In genomic region chr9:72531291-72531995, GRCm38 (mm10) we compare ENCODE assay signal across 8 mouse cellular contexts. TPM values are rescaled to one million over a fixed set of nuclear protein-coding genes. Genes with fewer than 3 reads are reported as not detected.
DNase-seq lines count a peak whose midpoint lies in the region; ATAC-seq and TF ChIP-seq lines count a peak whose summit lies in the region.

No protein-coding gene starts in this region.

- under 1% methylated on average over 18 of the region's 35 CpGs for WGBS in embryonic facial prominence, embryonic 14.5 days
- WGBS in heart, adult 2 months = 4% methylated on average over 35 of the region's 35 CpGs
- 2% methylated on average over 35 of the region's 35 CpGs for WGBS in kidney, adult 2 months
- 2% methylated on average over 35 of the region's 35 CpGs for WGBS in limb, embryonic 12.5 days
- WGBS in midbrain, embryonic 14.5 days = 1% methylated on average over 35 of the region's 35 CpGs

- peak overlapping the region; percentile 98 for H3K9ac ChIP-seq in embryonic facial prominence, embryonic 14.5 days (ENCODE audit: low read depth, low read length)
- H3K9ac ChIP-seq in heart, adult 2 months (ENCODE audit: low read depth, low read length) = peak overlapping the region; percentile 36
- peak overlapping the region; percentile 93 for H3K9ac ChIP-seq in limb, embryonic 12.5 days (replicated peaks)
- peak overlapping the region; percentile 98 for H3K9ac ChIP-seq in midbrain, embryonic 14.5 days (replicated peaks; ENCODE audit: low read length)

- peaks cover 15% of the 10 kb centered on the region for H3K4me1 ChIP-seq in embryonic facial prominence, embryonic 14.5 days (ENCODE audit: control insufficient read depth, insufficient read depth, low read length)
- H3K4me1 ChIP-seq in heart, adult 2 months (ENCODE audit: control insufficient read depth, insufficient read depth, low read length) = peaks cover 1% of the 10 kb centered on the region
- H3K4me1 ChIP-seq in kidney, adult 2 months (ENCODE audit: control insufficient read depth, insufficient read depth, low read length) = peaks cover 7% of the 10 kb centered on the region; the same call in 1 of the 2 replicates
- peaks cover 14% of the 10 kb centered on the region for H3K4me1 ChIP-seq in limb, embryonic 12.5 days (replicated peaks)
- peaks cover 9% of the 10 kb centered on the region for H3K4me1 ChIP-seq in midbrain, embryonic 14.5 days (ENCODE audit: control insufficient read depth, insufficient read depth, low read length)

- H3K4me2 ChIP-seq in embryonic facial prominence, embryonic 14.5 days (ENCODE audit: low read depth, low read length) = peak overlapping the region; percentile 76
- peak overlapping the region; percentile 79 for H3K4me2 ChIP-seq in limb, embryonic 12.5 days
- H3K4me2 ChIP-seq in midbrain, embryonic 14.5 days (ENCODE audit: low read length) = peak overlapping the region; percentile 68

- peak; percentile 91 for ATAC-seq in embryonic facial prominence, embryonic 14.5 days (ENCODE audit: low read depth)
- peak; percentile 85 for ATAC-seq in limb, embryonic 12.5 days (ENCODE audit: insufficient number of reproducible peaks, insufficient read depth, low FRiP score, low TSS enrichment, low read depth)
- peak; percentile 89 for ATAC-seq in midbrain, embryonic 14.5 days (ENCODE audit: low FRiP score, low TSS enrichment)

- H3K4me3 ChIP-seq in embryonic facial prominence, embryonic 14.5 days (ENCODE audit: low read depth, low read length) = peak overlapping the region; percentile 92
- H3K4me3 ChIP-seq in heart, adult 2 months = peak overlapping the region; percentile 71
- H3K4me3 ChIP-seq in kidney, adult 2 months (ENCODE audit: insufficient read depth, low read depth, low read length) = peak overlapping the region; percentile 75
- peak overlapping the region; percentile 88 for H3K4me3 ChIP-seq in limb, embryonic 12.5 days (replicated peaks)
- peak overlapping the region; percentile 91 for H3K4me3 ChIP-seq in midbrain, embryonic 14.5 days (replicated peaks; ENCODE audit: low read depth, low read length)

- TF ChIP-seq POLR2A in heart, adult 2 months (IDR thresholded peaks at IDR 0.05; ENCODE audit: insufficient read depth, low read depth, low read length) = peak; percentile 61; the same call in 1 of the 2 replicates
- no peak for TF ChIP-seq POLR2A in kidney, adult 2 months (IDR thresholded peaks at IDR 0.05; ENCODE audit: low read depth, low read length)

- H3K9me3 ChIP-seq in embryonic facial prominence, embryonic 14.5 days (ENCODE audit: control insufficient read depth, low read length) = no peaks in the 10 kb centered on the region
- no peaks in the 10 kb centered on the region for H3K9me3 ChIP-seq in limb, embryonic 12.5 days
- no peaks in the 10 kb centered on the region for H3K9me3 ChIP-seq in midbrain, embryonic 14.5 days (ENCODE audit: control insufficient read depth, low read length)

- peaks cover 3% of the 10 kb centered on the region; the same call in 1 of the 2 replicates for H3K79me2 ChIP-seq in heart, adult 2 months (replicated peaks; ENCODE audit: control insufficient read depth, insufficient read depth, low read length)

- DNase-seq in 416B (ENCODE audit: low read depth) = peak; percentile 95
- peak; percentile 58 to 68 for DNase-seq in adrenal gland, postnatal 4 days (ENCODE audit: low spot score in 2 of 2)
- peak; percentile 95 for DNase-seq in embryonic facial prominence, embryonic 14.5 days (ENCODE audit: low spot score)
- peak; percentile 75 to 81 for DNase-seq in heart, adult 2 months
- peak; percentile 86 for DNase-seq in kidney, adult 2 months
- DNase-seq in midbrain, embryonic 14.5 days = peak; percentile 94
- peak; percentile 60 for DNase-seq in spleen, adult 12 weeks (ENCODE audit: low spot score)

- H3K27ac ChIP-seq in embryonic facial prominence, embryonic 14.5 days (replicated peaks; ENCODE audit: low read depth, low read length) = peak overlapping the region; percentile 99
- peak overlapping the region; percentile 78 for H3K27ac ChIP-seq in heart, adult 2 months
- peak overlapping the region; percentile 75 for H3K27ac ChIP-seq in kidney, adult 2 months (ENCODE audit: insufficient read depth, low read depth, low read length)
- H3K27ac ChIP-seq in limb, embryonic 12.5 days = peak overlapping the region; percentile 99
- peak overlapping the region; percentile 100 for H3K27ac ChIP-seq in midbrain, embryonic 14.5 days (replicated peaks; ENCODE audit: low read depth, low read length)

- no peak; the same call in 1 of the 2 replicates for TF ChIP-seq CTCF in heart, adult 2 months (IDR thresholded peaks at IDR 0.05)
- TF ChIP-seq CTCF in kidney, adult 2 months (conservative IDR thresholded peaks at IDR 0.05; ENCODE audit: insufficient read depth, insufficient read length, low read depth, low read length) = 0 out of 2 replicates have a peak, but pooled peaks have one; percentile 11

- H3K36me3 ChIP-seq in embryonic facial prominence, embryonic 14.5 days (ENCODE audit: control insufficient read depth, insufficient read depth, low read length) = no peaks in the 10 kb centered on the region
- H3K36me3 ChIP-seq in heart, adult 2 months (ENCODE audit: control insufficient read depth, insufficient read depth, low read length) = no peaks in the 10 kb centered on the region; the same call in 1 of the 2 replicates
- no peaks in the 10 kb centered on the region for H3K36me3 ChIP-seq in kidney, adult 2 months (ENCODE audit: control insufficient read depth, insufficient read depth, low read length)
- H3K36me3 ChIP-seq in limb, embryonic 12.5 days = no peaks in the 10 kb centered on the region
- no peaks in the 10 kb centered on the region for H3K36me3 ChIP-seq in midbrain, embryonic 14.5 days (ENCODE audit: control insufficient read depth, insufficient read depth, low read length)

- intact Hi-C loops in heart, adult 2 months (cut with DNase I) = loop anchor here (5.0 kb wide), 3 partner anchors 61 to 254 kb away; no protein-coding TSS in a partner anchor

- no peak for TF ChIP-seq EP300 in heart, adult 2 months (IDR thresholded peaks at IDR 0.05; ENCODE audit: insufficient read depth, low read depth, low read length)

- no peaks in the 10 kb centered on the region for H3K27me3 ChIP-seq in embryonic facial prominence, embryonic 14.5 days (replicated peaks; ENCODE audit: control insufficient read depth, insufficient read depth, low read length)
- H3K27me3 ChIP-seq in heart, adult 2 months (ENCODE audit: control insufficient read depth, insufficient read depth, low read length) = no peaks in the 10 kb centered on the region
- no peaks in the 10 kb centered on the region for H3K27me3 ChIP-seq in kidney, adult 2 months (replicated peaks; ENCODE audit: control insufficient read depth, insufficient read depth, low read length)
- no peaks in the 10 kb centered on the region for H3K27me3 ChIP-seq in limb, embryonic 12.5 days
- no peaks in the 10 kb centered on the region for H3K27me3 ChIP-seq in midbrain, embryonic 14.5 days (ENCODE audit: control insufficient read depth, insufficient read depth, low read length)

RNA-seq across cellular contexts. Expression of gene Rfx7, which starts 0.6 kb away (rescaled TPM):
- 10 to 100 TPM; 37.1 to 38.0 TPM for total RNA-seq in adrenal gland, postnatal 4 days (2021)
- polyA plus RNA-seq in embryonic facial prominence, embryonic 14.5 days (2014; fragmentation: Nextera tagmentation; extraction: Ambion mirVana) = 12.6 and 13.9 TPM in 2 replicates
- 1 to 10 TPM; 6.7 to 8.1 TPM for total RNA-seq in heart, adult 2 months (2021)
- polyA plus RNA-seq in heart, adult 2 months (2012; rRNA removed) = 2.9 and 4.8 TPM in 2 replicates
- 5.9 and 6.4 TPM in 2 replicates for polyA plus RNA-seq in kidney, adult 2 months (2012; rRNA removed)
- polyA plus RNA-seq in limb, embryonic 12.5 days (2016; fragmentation: Nextera tagmentation; extraction: Ambion mirVana) = 12.4 and 14.3 TPM in 2 replicates
- 25.3 and 29.3 TPM in 2 replicates for polyA plus RNA-seq in midbrain, embryonic 14.5 days (2014; fragmentation: Nextera tagmentation; extraction: Ambion mirVana)

RNA-seq across cellular contexts. Expression of gene Tex9, which starts 39.4 kb away (rescaled TPM):
- 10 to 100 TPM; 18.2 to 18.5 TPM for total RNA-seq in adrenal gland, postnatal 4 days (2021)
- 22.1 and 24.6 TPM in 2 replicates for polyA plus RNA-seq in embryonic facial prominence, embryonic 14.5 days (2014; fragmentation: Nextera tagmentation; extraction: Ambion mirVana)
- 1 to 10 TPM; 1.3 to 1.9 TPM for total RNA-seq in heart, adult 2 months (2021)
- 1.2 and 2.1 TPM in 2 replicates for polyA plus RNA-seq in heart, adult 2 months (2012; rRNA removed)
- 3.0 and 3.4 TPM in 2 replicates for polyA plus RNA-seq in kidney, adult 2 months (2012; rRNA removed)
- polyA plus RNA-seq in limb, embryonic 12.5 days (2016; fragmentation: Nextera tagmentation; extraction: Ambion mirVana) = 52.2 and 54.8 TPM in 2 replicates
- polyA plus RNA-seq in midbrain, embryonic 14.5 days (2014; fragmentation: Nextera tagmentation; extraction: Ambion mirVana) = 32.1 and 39.7 TPM in 2 replicates

Comparison
In these comparisons a context has a peak if more than half of its experiments do, and no peak if none do; other contexts are left out.
1. Peak in every context shown above with its lines: DNase-seq, ATAC-seq, H3K4me3 ChIP-seq and H3K27ac ChIP-seq.
2. H3K9ac ChIP-seq: peak in every context shown above with its lines; median percentile 98 in embryonic facial prominence, embryonic 14.5 days; 98 in midbrain, embryonic 14.5 days; 93 in limb, embryonic 12.5 days; 36 in heart, adult 2 months.